Mouse (Mus musculus) lung, postnatal 36 days (tissue): ENCODE data around the gene Ctnnb1.

Experiments
- DNase-seq: peaks from one replicate; pipeline ENCODE4 v3.0.0; 2022; ENCODE audit warnings: mixed read lengths

Ctnnb1 gene

GRCm38 (mm10) chr9:121005961-121006360 is 76.9 kb downstream of the Ctnnb1 start:
- DNase-seq: no peak
